Mouse (Mus musculus) heart, postnatal 0 days (tissue): ENCODE results near the gene Pdzd4.

ENCODE experiments used
- CTCF ChIP-seq: IDR thresholded peaks from 2 replicates; pipeline ENCODE4 v1.5.1; 2016; ENCODE audit warnings: antibody characterized with exemption, control low read depth, low read depth
- EP300 ChIP-seq: IDR thresholded peaks from 2 replicates; pipeline ENCODE4 v1.6.1; 2016; ENCODE audit warnings: antibody characterized with exemption, low read depth

GRCm38 (mm10) chrX:73774168-73774760 lies 50.5 kb downstream of the Pdzd4 start, which contains the start of gene Srpk3:
- TF ChIP-seq CTCF (peak; percentile 4; the same call in 1 of the 2 replicates), EP300 (no peak)
